Comparison of ENCODE assay signal across 11 mouse cellular contexts in genomic region chr7:110866021-110866420, GRCm38 (mm10).
"Had no signal": no experiment of that assay in that cellular context is flagged by ENCODE, and none has a peak within 500 bp of the region (broad histone marks: within the 10 kb centered on the region; RNA-seq: fewer than 3 reads in every experiment).

No protein-coding gene starts in this region.

- H3K9me3 ChIP-seq: limb, embryonic 10.5 days; liver, embryonic 13.5 days; midbrain, embryonic 13.5 days had no signal

- H3K27ac ChIP-seq: kidney, postnatal 0 days; layer of hippocampus, adult 2 months; limb, embryonic 10.5 days; liver, embryonic 13.5 days; midbrain, embryonic 13.5 days had no signal

- H3K4me2 ChIP-seq: liver, embryonic 13.5 days; midbrain, embryonic 13.5 days had no signal

- H3K4me3 ChIP-seq: layer of hippocampus, adult 2 months; limb, embryonic 10.5 days; liver, embryonic 13.5 days; midbrain, embryonic 13.5 days had no signal

- DNase-seq: kidney, adult 8-10 months; kidney, postnatal 36 days; liver, embryonic 13.5 days; liver, postnatal 0 days; lung, postnatal 36 days; right cerebral cortex, postnatal 14 days; thymus, postnatal 4 days had no signal

- ATAC-seq: liver, postnatal 0 days; midbrain, embryonic 13.5 days had no signal

- H3K4me1 ChIP-seq: limb, embryonic 10.5 days; midbrain, embryonic 13.5 days had no signal

- H3K36me3 ChIP-seq: limb, embryonic 10.5 days; liver, embryonic 13.5 days; midbrain, embryonic 13.5 days had no signal

- H3K9ac ChIP-seq: liver, embryonic 13.5 days; liver, postnatal 0 days; midbrain, embryonic 13.5 days had no signal

- H3K27me3 ChIP-seq: liver, embryonic 13.5 days; midbrain, embryonic 13.5 days had no signal
